Mouse (Mus musculus) cerebellum, adult 8-10 months (tissue): ENCODE results near the gene Bex3.

Experiments used
- DNase-seq: peaks from one replicate; pipeline ENCODE4 v3.0.0; 2022

Bex3 gene

GRCm38 (mm10) chrX:136269743-136270392 lies at the start of gene Bex3:
TSS of gene Bex3 (plus strand) at chrX:136270253.
- DNase-seq: peak; percentile 68

GRCm38 (mm10) chrX:136223714-136224113 lies 46.3 kb upstream of the Bex3 start:
- no peak for DNase-seq

GRCm38 (mm10) chrX:136227768-136228167 lies 42.3 kb upstream of the Bex3 start:
- DNase-seq: no peak

GRCm38 (mm10) chrX:136238118-136238517 lies 31.9 kb upstream of the Bex3 start:
- DNase-seq: peak; percentile 55

- no peak for DNase-seq
Observed at GRCm38 (mm10) chrX:136243181-136243580, 26.9 kb upstream of the Bex3 start.

GRCm38 (mm10) chrX:136244574-136245229 lies 25.4 kb upstream of the Bex3 start, which contains the start of gene Tceal9:
TSS of gene Tceal9 (plus strand) at chrX:136245079.
- peak; percentile 64 for DNase-seq

GRCm38 (mm10) chrX:136245521-136246071 lies 24.5 kb upstream of the Bex3 start:
- DNase-seq: peak; percentile 11

- no peak for DNase-seq
Observed at GRCm38 (mm10) chrX:136248811-136249210, 21.2 kb upstream of the Bex3 start.

- no peak for DNase-seq
Observed at GRCm38 (mm10) chrX:136249671-136250070, 20.4 kb upstream of the Bex3 start.

- DNase-seq: no peak
Observed at GRCm38 (mm10) chrX:136252023-136252729, 17.9 kb upstream of the Bex3 start.

- no peak for DNase-seq
Observed at GRCm38 (mm10) chrX:136267720-136268119, 2.3 kb upstream of the Bex3 start.

GRCm38 (mm10) chrX:136268173-136268572 lies 1.9 kb upstream of the Bex3 start:
- DNase-seq: no peak

- peak; percentile 29 for DNase-seq
Observed at GRCm38 (mm10) chrX:136270393-136271111, 499 bp downstream of the Bex3 start.

- no peak for DNase-seq
Observed at GRCm38 (mm10) chrX:136274542-136274941, 4.5 kb downstream of the Bex3 start.

- no peak for DNase-seq
Observed at GRCm38 (mm10) chrX:136275386-136275785, 5.3 kb downstream of the Bex3 start.

GRCm38 (mm10) chrX:136277577-136277976 lies 7.5 kb downstream of the Bex3 start:
- DNase-seq: no peak

- no peak for DNase-seq
Observed at GRCm38 (mm10) chrX:136278401-136278800, 8.3 kb downstream of the Bex3 start.

- DNase-seq: no peak
Observed at GRCm38 (mm10) chrX:136279410-136279809, 9.4 kb downstream of the Bex3 start.

GRCm38 (mm10) chrX:136290817-136291281 lies 20.8 kb downstream of the Bex3 start:
- peak; percentile 8 for DNase-seq

- DNase-seq: peak; percentile 42
Observed at GRCm38 (mm10) chrX:136304295-136304694, 34.2 kb downstream of the Bex3 start.

- DNase-seq: no peak
Observed at GRCm38 (mm10) chrX:136306196-136306595, 36.1 kb downstream of the Bex3 start.

- DNase-seq: no peak
Observed at GRCm38 (mm10) chrX:136313303-136313702, 43.2 kb downstream of the Bex3 start.
